Mouse (Mus musculus) testis, adult 2 months (tissue): Measurements from ENCODE around the gene Prm3. TPM values are rescaled to one million over a fixed set of nuclear protein-coding genes. Genes with fewer than 3 reads are reported as not detected.

Experiments used
- H3K27ac ChIP-seq: fragments of 200-500 bp; 2 replicates; pipeline ENCODE4 v1.5.1; 2012; ENCODE audit warnings: low read depth, low read length; ENCODE audit not compliant: control insufficient read depth, insufficient read depth
- H3K27me3 ChIP-seq: fragments of 200-500 bp; 2 replicates; pipeline ENCODE4 v1.6.1; 2012; ENCODE audit warnings: mild to moderate bottlenecking, low read length, moderate library complexity; ENCODE audit not compliant: control insufficient read depth, insufficient read depth
- H3K36me3 ChIP-seq: fragments of 200-500 bp; 2 replicates; pipeline ENCODE4 v1.6.1; 2012; ENCODE audit warnings: mild to moderate bottlenecking, low read length; ENCODE audit not compliant: control insufficient read depth, insufficient read depth
- H3K4me1 ChIP-seq: fragments of 200-500 bp; 2 replicates; pipeline ENCODE4 v1.6.1; 2012; ENCODE audit warnings: low read length; ENCODE audit not compliant: control insufficient read depth, insufficient read depth
- H3K4me3 ChIP-seq: fragments of 200-500 bp; 2 replicates; pipeline ENCODE4 v1.5.1; 2012; ENCODE audit warnings: low read depth, mild to moderate bottlenecking, low read length, moderate library complexity, mixed read lengths; ENCODE audit not compliant: control insufficient read depth
- CTCF ChIP-seq: fragments of 200-500 bp; IDR thresholded peaks from 2 replicates; pipeline ENCODE4 v1.5.1; 2012; ENCODE audit warnings: low read depth, mild to moderate bottlenecking, inconsistent platforms, low read length, moderate library complexity; ENCODE audit not compliant: control insufficient read depth, insufficient read depth, insufficient replicate concordance
- POLR2A ChIP-seq: fragments of 200-500 bp; IDR thresholded peaks from 2 replicates; pipeline ENCODE4 v1.6.1; 2012; ENCODE audit warnings: low read depth, mild to moderate bottlenecking, inconsistent platforms, low read length, moderate library complexity; ENCODE audit not compliant: control insufficient read depth
- polyA plus RNA-seq: library from polyadenylated mRNA; depleted of rRNA; stranded (reverse); fragments of >200 nt; gene quantifications from 2 replicates; pipeline ENCODE4 v1.2.3, GENCODE M21; 2012; rRNA removed

Gene Prm3
- polyA plus RNA-seq, 1 experiment, result 521 TPM

- no peaks in the 10 kb centered on the region for H3K27me3 ChIP-seq
- no peak overlapping the region for H3K27ac ChIP-seq
- H3K36me3 ChIP-seq, result no peaks in the 10 kb centered on the region
- no peaks in the 10 kb centered on the region; the same call in 1 of the 2 replicates for H3K4me1 ChIP-seq
- H3K4me3 ChIP-seq, result no peak overlapping the region
- TF ChIP-seq POLR2A (no peak), CTCF (no peak)
Measured at GRCm38 (mm10) chr16:10754521-10755296, 36.0 kb downstream of the Prm3 start.

GRCm38 (mm10) chr16:10749824-10750223 is 40.9 kb downstream of the Prm3 start:
- no peaks in the 10 kb centered on the region for H3K27me3 ChIP-seq
- H3K4me1 ChIP-seq, result no peaks in the 10 kb centered on the region; the same call in 1 of the 2 replicates
- no peaks in the 10 kb centered on the region for H3K36me3 ChIP-seq
- H3K4me3 ChIP-seq, result no peak overlapping the region
- no peak for TF ChIP-seq CTCF
- no peak for TF ChIP-seq POLR2A
- no peak overlapping the region for H3K27ac ChIP-seq

GRCm38 (mm10) chr16:10749226-10749625 is 41.5 kb downstream of the Prm3 start:
- no peak overlapping the region for H3K27ac ChIP-seq
- TF ChIP-seq CTCF (no peak), POLR2A (no peak)
- no peaks in the 10 kb centered on the region for H3K27me3 ChIP-seq
- no peak overlapping the region for H3K4me3 ChIP-seq
- H3K36me3 ChIP-seq, result no peaks in the 10 kb centered on the region
- H3K4me1 ChIP-seq, result no peaks in the 10 kb centered on the region; the same call in 1 of the 2 replicates

DNA sequence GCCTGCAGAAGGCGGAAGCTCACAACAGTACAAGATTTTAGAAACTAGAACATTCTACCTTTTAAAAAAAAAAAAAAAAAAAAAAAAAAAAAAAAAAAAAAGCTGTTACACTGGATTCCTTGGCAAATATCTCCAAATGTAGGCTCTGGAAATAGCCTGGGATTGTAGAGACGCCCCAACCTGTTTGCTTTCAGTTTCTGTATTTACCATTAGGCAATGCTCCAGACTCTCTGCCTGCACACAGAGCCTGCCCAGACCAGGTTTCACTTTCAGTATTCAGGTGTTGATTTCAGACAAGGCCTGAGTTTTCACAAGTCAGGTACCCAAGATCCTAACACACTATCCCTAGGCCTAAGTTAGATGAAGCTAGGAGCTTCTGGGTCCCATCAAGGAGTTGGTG is 49.6 kb downstream of the Prm3 start:
- no peaks in the 10 kb centered on the region for H3K36me3 ChIP-seq
- H3K27me3 ChIP-seq, result no peaks in the 10 kb centered on the region
- H3K4me1 ChIP-seq, result no peaks in the 10 kb centered on the region
- no peak overlapping the region for H3K27ac ChIP-seq
- no peak for TF ChIP-seq POLR2A
- TF ChIP-seq CTCF, result no peak
- no peak overlapping the region for H3K4me3 ChIP-seq

Other genes starting within 250 kb of the Prm3 start
- 16.4 and 17.7 TPM in 2 replicates for gene Dexi, start 247.9 kb downstream of the Prm3 start, polyA plus RNA-seq
- 30.6 and 30.8 TPM in 2 replicates for gene Clec16a, start 245.6 kb downstream of the Prm3 start, polyA plus RNA-seq
- gene Socs1, start 5.4 kb downstream of the Prm3 start, polyA plus RNA-seq, result 4.0 and 5.2 TPM in 2 replicates
- gene Tnp2, start 2.3 kb downstream of the Prm3 start, polyA plus RNA-seq, result 28,810 and 28,975 TPM in 2 replicates
- gene Prm2, start 5.2 kb upstream of the Prm3 start, polyA plus RNA-seq, result 18,395 and 18,587 TPM in 2 replicates
- 15,156 and 19,194 TPM in 2 replicates for gene Prm1, start 14.9 kb upstream of the Prm3 start, polyA plus RNA-seq
- gene Gm11172, start 22.0 kb upstream of the Prm3 start, polyA plus RNA-seq, result not detected in 2 replicates
- 1.5 and 1.7 TPM in 2 replicates for gene Rmi2, start 44.1 kb upstream of the Prm3 start, polyA plus RNA-seq